Mouse (Mus musculus) ES-E14 (cell line): ENCODE measurements around the gene Phf21a.

Experiments used
- CHD2 ChIP-seq: IDR thresholded peaks from 2 replicates; pipeline ENCODE4 v1.6.1; 2014; ENCODE audit warnings: mild to moderate bottlenecking, low read depth, low read length, inconsistent platforms
- HCFC1 ChIP-seq: IDR thresholded peaks from 2 replicates; pipeline ENCODE4 v1.6.1; 2012; ENCODE audit warnings: low read length, inconsistent platforms, borderline replicate concordance; ENCODE audit not compliant: insufficient read depth
- MAFK ChIP-seq: IDR thresholded peaks from 2 replicates; pipeline ENCODE4 v1.6.1; 2014; ENCODE audit warnings: mild to moderate bottlenecking, low read depth, low read length, inconsistent platforms; ENCODE audit not compliant: insufficient read depth
- ZC3H11A ChIP-seq: IDR thresholded peaks from 2 replicates; pipeline ENCODE4 v1.6.1; 2012; ENCODE audit warnings: low read depth, mild to moderate bottlenecking, inconsistent platforms, low read length, borderline replicate concordance
- ZNF384 ChIP-seq: IDR thresholded peaks from 2 replicates; pipeline ENCODE4 v1.6.1; 2012; ENCODE audit warnings: low read depth, low read length, inconsistent platforms

DNA sequence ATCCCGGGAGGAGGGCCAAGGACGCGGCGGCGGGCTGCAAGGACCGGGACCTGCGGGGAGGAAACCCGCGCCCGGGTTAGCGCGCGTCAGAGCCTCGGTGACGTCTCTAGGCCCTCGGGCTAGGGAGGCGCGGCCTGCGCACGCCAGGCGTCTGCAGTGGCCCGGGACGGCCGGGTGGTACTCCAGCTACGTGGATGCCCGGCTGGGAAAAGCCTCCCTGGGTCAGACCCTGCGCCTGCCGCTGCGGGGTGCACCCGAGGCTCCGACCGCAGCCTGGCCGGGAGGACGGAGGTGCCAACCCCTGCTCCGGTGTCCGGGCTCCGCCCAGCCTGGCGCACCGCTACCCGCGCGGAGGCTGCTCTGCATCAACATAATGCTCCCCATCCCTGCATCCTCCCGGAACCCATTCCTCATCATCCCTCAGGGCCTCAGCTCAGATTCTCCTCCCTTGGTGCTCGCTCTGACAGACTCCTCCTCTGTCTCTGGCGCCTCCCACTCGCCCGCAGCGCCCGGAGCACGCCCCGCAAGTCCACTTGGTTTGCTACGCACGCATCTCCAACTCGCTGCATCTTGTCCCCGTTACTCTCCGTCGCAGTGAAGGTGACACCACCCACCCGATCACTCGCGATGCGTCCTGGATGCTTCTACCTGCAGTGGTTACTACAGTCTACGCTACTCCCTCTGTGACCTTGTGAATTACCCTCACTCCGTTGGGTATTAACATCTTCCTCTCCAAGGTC lies 33.3 kb upstream of the Phf21a start:
- TF ChIP-seq ZC3H11A (no peak), MAFK (no peak), CHD2 (no peak), ZNF384 (no peak), HCFC1 (no peak)
